Mouse (Mus musculus): ENCODE results near the gene Gm49450. TPM values are rescaled to one million over a fixed set of nuclear protein-coding genes. Genes with fewer than 3 reads are reported as not detected.
A peak's percentile ranks its signal among the peaks of the same experiment; 100 is the strongest.

Gm49450 gene
- polyA plus RNA-seq, 1 experiment from 2014 or later, result not detected

DNA sequence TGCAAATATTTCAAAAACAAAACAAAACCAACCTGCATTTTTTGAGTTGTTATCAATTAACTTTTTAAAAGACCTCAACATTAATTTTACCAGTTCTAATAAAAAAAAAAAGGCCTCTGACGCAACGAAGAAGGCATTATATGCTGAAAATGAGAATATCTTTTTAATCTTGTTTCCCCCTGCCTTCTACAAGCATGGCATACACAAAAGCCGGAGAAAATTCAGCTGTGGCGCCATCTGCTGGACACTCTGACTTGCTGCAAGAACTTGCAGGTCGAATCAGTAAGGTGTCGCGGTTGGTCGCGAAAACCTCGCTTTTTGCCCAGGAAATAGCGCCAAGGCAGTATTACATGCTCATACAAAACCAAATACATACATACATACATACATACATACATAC is 40.5 kb upstream of the Gm49450 start:
- peak overlapping the region; percentile 31; the same call in 1 of the 2 replicates for H3K9ac ChIP-seq (replicated peaks; ENCODE audit: low read depth, low read length)
- H3K27me3 ChIP-seq (ENCODE audit: control insufficient read depth, insufficient read depth, low read length), result no peaks in the 10 kb centered on the region
- H3K9me3 ChIP-seq (ENCODE audit: control insufficient read depth, low read depth, low read length), result no peaks in the 10 kb centered on the region
- no peak overlapping the region for H3K4me3 ChIP-seq (ENCODE audit: low read depth, low read length)
- ATAC-seq (ENCODE audit: insufficient number of reproducible peaks, insufficient read depth, low FRiP score, low read depth), result no peak
- H3K27ac ChIP-seq (ENCODE audit: low read length), result peak overlapping the region; percentile 91
- peak overlapping the region; percentile 53 for H3K4me2 ChIP-seq (replicated peaks; ENCODE audit: low read depth, low read length)
- WGBS, result 2% methylated on average over 11 of the region's 11 CpGs
- H3K4me1 ChIP-seq (ENCODE audit: control insufficient read depth, insufficient read depth, low read length), result peaks cover 24% of the 10 kb centered on the region
- no peaks in the 10 kb centered on the region for H3K36me3 ChIP-seq (ENCODE audit: control insufficient read depth, insufficient read depth, low read length)

DNA sequence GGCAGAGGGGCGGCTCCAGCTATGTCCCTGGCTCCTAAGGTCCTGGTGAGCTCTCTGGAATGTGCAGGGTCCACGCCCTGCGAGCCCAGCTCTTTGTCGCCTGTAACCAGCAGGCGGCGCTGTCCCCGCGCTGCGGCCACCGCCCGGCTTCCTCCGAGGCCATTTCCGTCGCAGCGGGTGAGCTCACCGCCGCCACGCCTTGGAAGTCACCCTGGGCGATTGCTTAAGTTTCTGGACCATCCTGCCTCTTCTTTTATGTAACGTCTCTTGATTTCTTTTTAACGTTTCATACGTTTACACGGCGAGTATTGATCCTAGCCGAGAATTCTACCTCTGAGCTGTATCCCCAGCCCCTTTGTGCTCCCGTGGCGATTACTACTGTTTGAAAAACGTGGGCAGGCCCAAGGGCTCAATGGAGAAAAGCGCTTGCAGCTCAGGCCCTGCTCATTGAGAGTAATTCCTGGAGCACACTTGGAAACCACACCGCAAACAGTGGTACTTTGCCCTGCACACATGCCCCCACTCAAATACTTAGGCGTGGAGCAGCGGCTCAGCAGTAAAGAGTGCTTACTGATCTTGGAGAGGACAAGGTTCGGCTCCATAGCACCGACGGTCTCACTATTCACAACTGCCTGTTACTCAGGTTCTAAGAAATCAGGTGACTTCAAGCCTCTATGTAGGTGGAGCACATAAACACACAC is 39.9 kb upstream of the Gm49450 start:
- Histone ChIP-seq H3K4me1 (ENCODE audit: control insufficient read depth, insufficient read depth, low read length) (peaks cover 24% of the 10 kb centered on the region), H3K4me3 (ENCODE audit: low read depth, low read length) (peak overlapping the region; percentile 28), H3K36me3 (ENCODE audit: control insufficient read depth, insufficient read depth, low read length) (no peaks in the 10 kb centered on the region), H3K27ac (ENCODE audit: low read length) (peak overlapping the region; percentile 91), H3K4me2 (replicated peaks; ENCODE audit: low read depth, low read length) (peak overlapping the region; percentile 53), H3K27me3 (ENCODE audit: control insufficient read depth, insufficient read depth, low read length) (no peaks in the 10 kb centered on the region), H3K9me3 (ENCODE audit: control insufficient read depth, low read depth, low read length) (no peaks in the 10 kb centered on the region), H3K9ac (replicated peaks; ENCODE audit: low read depth, low read length) (peak overlapping the region; percentile 31)
- 5% methylated on average over 35 of the region's 35 CpGs for WGBS
- peak; percentile 89 for ATAC-seq (ENCODE audit: insufficient number of reproducible peaks, insufficient read depth, low FRiP score, low read depth)

DNA sequence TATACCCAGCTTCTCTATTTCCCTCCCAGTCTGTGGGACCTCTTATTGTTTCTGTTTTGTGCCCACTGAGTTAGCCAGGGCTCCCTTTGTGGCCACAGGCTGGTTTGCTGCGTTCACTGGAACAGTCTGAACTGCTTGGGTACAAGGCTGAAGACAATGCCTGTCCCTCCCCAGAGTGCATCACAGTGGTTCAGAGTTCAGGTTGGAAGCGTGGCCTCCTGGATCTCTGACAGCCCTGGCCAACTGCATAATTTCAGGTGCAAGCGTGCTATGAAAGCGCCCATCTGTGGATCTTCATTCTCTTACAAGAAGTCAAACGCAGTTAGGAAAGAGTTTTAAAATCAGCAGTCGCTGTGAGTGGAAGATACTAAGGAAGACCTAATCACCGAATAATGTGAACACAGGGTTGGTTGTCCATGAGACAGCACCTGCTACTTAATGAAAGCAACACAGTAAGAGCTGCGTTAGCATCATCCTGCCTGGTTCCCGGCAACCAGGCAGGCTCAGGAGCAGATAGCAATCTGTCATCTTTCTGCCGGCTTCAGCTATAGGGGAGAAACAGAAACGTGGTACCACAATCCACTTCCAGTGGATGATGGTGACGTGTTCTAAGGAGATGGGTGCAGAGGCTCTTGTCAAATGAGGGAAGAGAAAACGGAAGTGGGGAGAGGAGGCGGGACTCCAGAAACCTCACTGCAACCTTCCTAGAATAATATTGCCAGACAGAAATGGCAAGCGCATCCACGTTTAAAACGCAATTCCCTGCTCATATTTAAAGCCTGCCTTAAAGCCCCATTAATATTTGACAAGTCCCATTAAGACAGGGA is 38.9 kb upstream of the Gm49450 start:
- H3K27me3 ChIP-seq (ENCODE audit: control insufficient read depth, insufficient read depth, low read length), result no peaks in the 10 kb centered on the region
- no peaks in the 10 kb centered on the region for H3K36me3 ChIP-seq (ENCODE audit: control insufficient read depth, insufficient read depth, low read length)
- 29% methylated on average over 17 of the region's 17 CpGs for WGBS
- H3K4me1 ChIP-seq (ENCODE audit: control insufficient read depth, insufficient read depth, low read length), result peaks cover 24% of the 10 kb centered on the region
- H3K4me3 ChIP-seq (ENCODE audit: low read depth, low read length), result peak overlapping the region; percentile 28
- peak overlapping the region; percentile 36; the same call in 1 of the 2 replicates for H3K27ac ChIP-seq (ENCODE audit: low read length)
- no peak for ATAC-seq (ENCODE audit: insufficient number of reproducible peaks, insufficient read depth, low FRiP score, low read depth)
- H3K9ac ChIP-seq (replicated peaks; ENCODE audit: low read depth, low read length), result no peak overlapping the region
- H3K4me2 ChIP-seq (replicated peaks; ENCODE audit: low read depth, low read length), result peak overlapping the region; percentile 53
- no peaks in the 10 kb centered on the region for H3K9me3 ChIP-seq (ENCODE audit: control insufficient read depth, low read depth, low read length)

DNA sequence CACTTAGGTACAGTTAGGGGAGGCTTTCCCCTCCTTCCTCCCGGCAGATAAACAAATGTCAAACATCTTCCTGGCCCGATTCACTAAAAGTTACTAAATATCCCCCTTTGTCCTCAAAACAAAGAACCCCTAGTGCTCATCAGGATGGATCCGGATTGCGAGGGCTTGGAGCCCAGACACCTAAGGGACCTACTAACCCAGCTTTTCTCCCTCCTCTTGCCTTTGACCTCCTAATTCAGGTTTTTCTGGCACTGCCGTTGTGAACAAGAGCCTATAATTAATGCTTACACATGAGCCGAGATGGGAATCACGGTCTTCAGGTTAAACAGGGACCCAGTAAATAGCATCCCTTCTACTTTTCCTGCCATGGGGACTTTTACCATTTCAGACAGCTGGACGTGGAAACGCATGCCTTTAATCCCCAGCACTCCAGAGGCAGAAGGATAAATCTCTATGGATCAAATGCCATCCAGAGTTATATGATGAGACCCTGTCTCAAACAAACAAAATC is 38.2 kb upstream of the Gm49450 start:
- no peaks in the 10 kb centered on the region for H3K36me3 ChIP-seq (ENCODE audit: control insufficient read depth, insufficient read depth, low read length)
- ATAC-seq (ENCODE audit: insufficient number of reproducible peaks, insufficient read depth, low FRiP score, low read depth), result no peak
- H3K27me3 ChIP-seq (ENCODE audit: control insufficient read depth, insufficient read depth, low read length), result no peaks in the 10 kb centered on the region
- H3K27ac ChIP-seq (ENCODE audit: low read length), result peak overlapping the region; percentile 36; the same call in 1 of the 2 replicates
- no peak overlapping the region for H3K9ac ChIP-seq (replicated peaks; ENCODE audit: low read depth, low read length)
- no peaks in the 10 kb centered on the region for H3K9me3 ChIP-seq (ENCODE audit: control insufficient read depth, low read depth, low read length)
- no peak overlapping the region for H3K4me3 ChIP-seq (ENCODE audit: low read depth, low read length)
- no peak overlapping the region; the same call in 1 of the 2 replicates for H3K4me2 ChIP-seq (replicated peaks; ENCODE audit: low read depth, low read length)
- H3K4me1 ChIP-seq (ENCODE audit: control insufficient read depth, insufficient read depth, low read length), result peaks cover 24% of the 10 kb centered on the region
- WGBS, result 24% methylated on average over 9 of the region's 9 CpGs

DNA sequence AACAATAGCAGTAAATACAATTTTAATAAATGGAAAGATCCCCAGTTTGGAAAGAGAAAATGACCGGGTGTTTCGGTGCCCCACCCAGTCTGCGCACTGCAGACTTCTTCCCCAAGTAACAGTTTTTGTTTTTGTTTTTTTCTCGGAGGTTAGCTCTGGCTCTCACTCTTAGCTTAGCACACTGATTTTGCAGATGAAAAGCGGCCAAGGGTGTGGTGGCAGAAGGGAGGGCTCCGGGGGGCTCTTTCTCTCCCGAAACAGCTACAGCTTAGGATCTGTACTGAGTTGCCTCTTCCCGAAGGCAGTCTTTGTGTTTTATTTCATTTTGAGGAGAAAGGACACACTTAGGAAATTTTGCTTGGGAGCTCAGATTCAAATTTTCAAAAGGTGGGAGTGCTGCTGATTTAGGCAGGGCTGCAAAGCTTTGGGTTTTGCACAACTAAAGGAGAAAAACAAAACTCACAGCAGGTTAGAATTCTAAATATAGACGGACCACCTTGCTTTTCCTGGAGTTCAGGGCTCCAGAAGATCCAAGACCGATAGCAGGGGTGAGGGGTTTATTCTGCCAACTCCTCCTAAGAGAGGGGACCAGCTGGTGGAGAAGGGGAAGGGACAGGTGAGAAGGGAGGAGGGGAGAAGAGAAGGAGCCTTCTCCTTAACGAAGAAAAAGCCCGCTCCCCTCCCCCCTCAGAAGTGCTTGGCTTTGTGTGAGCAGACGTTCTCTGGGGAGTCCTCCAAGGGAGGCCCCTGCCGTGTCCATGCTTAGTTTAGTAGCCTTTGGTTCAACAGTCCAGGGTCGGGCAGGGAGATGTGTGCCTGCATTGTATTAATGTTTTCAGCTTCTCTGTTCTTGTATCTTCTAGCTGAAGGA is 37.6 kb upstream of the Gm49450 start:
- WGBS, result 26% methylated on average over 15 of the region's 15 CpGs
- ATAC-seq (ENCODE audit: insufficient number of reproducible peaks, insufficient read depth, low FRiP score, low read depth), result no peak
- H3K9me3 ChIP-seq (ENCODE audit: control insufficient read depth, low read depth, low read length), result no peaks in the 10 kb centered on the region
- no peaks in the 10 kb centered on the region for H3K36me3 ChIP-seq (ENCODE audit: control insufficient read depth, insufficient read depth, low read length)
- no peak overlapping the region for H3K4me3 ChIP-seq (ENCODE audit: low read depth, low read length)
- no peaks in the 10 kb centered on the region for H3K27me3 ChIP-seq (ENCODE audit: control insufficient read depth, insufficient read depth, low read length)
- peaks cover 24% of the 10 kb centered on the region for H3K4me1 ChIP-seq (ENCODE audit: control insufficient read depth, insufficient read depth, low read length)
- no peak overlapping the region; the same call in 1 of the 2 replicates for H3K27ac ChIP-seq (ENCODE audit: low read length)
- H3K4me2 ChIP-seq (replicated peaks; ENCODE audit: low read depth, low read length), result no peak overlapping the region; the same call in 1 of the 2 replicates
- no peak overlapping the region for H3K9ac ChIP-seq (replicated peaks; ENCODE audit: low read depth, low read length)

DNA sequence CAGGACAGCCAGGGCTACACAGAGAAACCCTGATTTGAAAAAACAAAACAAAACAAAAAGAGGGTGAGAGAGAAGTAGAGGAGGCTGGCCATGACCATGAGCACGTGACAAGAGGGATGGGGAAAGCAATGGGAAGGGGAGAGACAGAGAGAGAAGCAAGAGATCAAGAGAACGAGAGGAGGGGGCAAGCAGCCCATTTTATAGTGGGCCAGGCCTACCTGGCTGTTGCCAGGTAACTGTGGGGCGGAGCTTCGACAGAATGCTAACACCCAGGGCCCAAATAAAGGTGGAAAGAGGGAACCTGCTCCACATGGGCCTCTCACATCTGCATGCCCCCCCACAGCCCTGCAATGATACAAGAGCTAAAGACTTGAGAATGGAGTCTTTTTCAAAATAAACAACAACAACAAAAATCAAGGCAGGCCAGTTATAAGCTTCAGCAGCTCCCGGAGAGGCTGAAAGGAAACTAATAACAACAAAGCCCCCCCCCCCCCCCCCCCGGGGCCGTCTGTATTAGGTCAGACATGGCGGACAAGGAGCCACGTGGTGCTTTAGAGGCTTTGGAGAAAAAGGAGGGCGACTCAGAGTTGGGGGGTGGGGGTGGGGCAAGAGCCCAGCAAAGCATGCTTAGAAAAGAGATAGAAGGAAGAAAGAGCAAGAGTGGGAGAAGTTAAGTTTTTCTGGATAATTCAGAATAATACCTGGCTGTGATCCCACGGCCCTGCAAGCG is 36.5 kb upstream of the Gm49450 start:
- no peak overlapping the region for H3K9ac ChIP-seq (replicated peaks; ENCODE audit: low read depth, low read length)
- 38% methylated on average over 10 of the region's 12 CpGs for whole genome bisulfite sequencing
- no peaks in the 10 kb centered on the region for H3K9me3 ChIP-seq (ENCODE audit: control insufficient read depth, low read depth, low read length)
- no peak overlapping the region for H3K27ac ChIP-seq (ENCODE audit: low read length)
- 0 out of 2 replicates have a peak overlapping the region, but pooled peaks have one; percentile 1 for H3K4me2 ChIP-seq (replicated peaks; ENCODE audit: low read depth, low read length)
- H3K4me1 ChIP-seq (ENCODE audit: control insufficient read depth, insufficient read depth, low read length), result peaks cover 27% of the 10 kb centered on the region
- ATAC-seq (ENCODE audit: insufficient number of reproducible peaks, insufficient read depth, low FRiP score, low read depth), result no peak
- H3K36me3 ChIP-seq (ENCODE audit: control insufficient read depth, insufficient read depth, low read length), result no peaks in the 10 kb centered on the region
- no peaks in the 10 kb centered on the region for H3K27me3 ChIP-seq (ENCODE audit: control insufficient read depth, insufficient read depth, low read length)
- H3K4me3 ChIP-seq (ENCODE audit: low read depth, low read length), result no peak overlapping the region

DNA sequence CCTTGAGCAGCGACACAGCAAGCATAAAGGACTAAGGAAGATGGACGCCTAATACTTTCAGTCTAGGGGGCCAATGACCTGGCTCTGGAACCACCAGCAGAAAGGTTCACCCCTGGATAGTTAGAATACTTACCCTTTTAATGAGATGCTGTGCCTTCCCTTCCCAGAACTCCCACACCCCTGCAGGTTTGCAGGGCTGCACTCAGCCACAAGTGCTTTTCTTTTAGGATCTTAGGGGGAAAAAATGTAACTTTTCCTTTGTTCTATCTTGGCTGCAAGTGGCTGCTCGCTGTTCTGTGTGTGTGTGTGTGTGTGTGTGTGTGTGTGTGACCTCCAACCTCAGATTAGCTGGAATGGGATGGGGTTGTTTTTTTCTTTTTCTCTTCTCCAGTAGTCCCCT is 35.4 kb upstream of the Gm49450 start:
- Histone ChIP-seq H3K9ac (replicated peaks; ENCODE audit: low read depth, low read length) (no peak overlapping the region), H3K36me3 (ENCODE audit: control insufficient read depth, insufficient read depth, low read length) (no peaks in the 10 kb centered on the region), H3K27ac (ENCODE audit: low read length) (no peak overlapping the region), H3K4me2 (replicated peaks; ENCODE audit: low read depth, low read length) (no peak overlapping the region), H3K4me1 (ENCODE audit: control insufficient read depth, insufficient read depth, low read length) (peaks cover 31% of the 10 kb centered on the region), H3K4me3 (ENCODE audit: low read depth, low read length) (no peak overlapping the region), H3K9me3 (ENCODE audit: control insufficient read depth, low read depth, low read length) (no peaks in the 10 kb centered on the region), H3K27me3 (ENCODE audit: control insufficient read depth, insufficient read depth, low read length) (no peaks in the 10 kb centered on the region)
- WGBS, result 78% methylated on average over 3 of the region's 3 CpGs
- no peak for ATAC-seq (ENCODE audit: insufficient number of reproducible peaks, insufficient read depth, low FRiP score, low read depth)
